In the genomic region with DNA sequence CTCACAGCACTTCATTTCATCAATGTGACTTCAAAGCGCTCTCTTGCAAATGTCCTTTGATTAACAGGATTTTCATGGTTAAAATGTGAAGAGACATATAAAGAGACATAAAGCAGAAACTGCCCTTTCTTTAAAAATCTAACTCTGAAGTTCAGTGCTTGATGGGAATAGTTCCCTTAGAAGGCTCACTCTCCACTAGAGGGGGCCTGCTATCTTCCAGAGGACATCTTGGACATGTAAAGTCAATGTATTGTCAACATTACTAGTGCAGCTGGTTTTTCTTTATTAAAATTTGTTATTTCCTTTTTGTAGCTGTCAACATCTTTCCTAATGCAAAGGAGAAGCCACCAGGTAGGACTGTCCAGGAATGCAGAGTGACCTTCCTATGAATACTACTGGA, we compare ENCODE assay signal across 26 mouse cellular contexts. TPM values are rescaled to one million over a fixed set of nuclear protein-coding genes. Genes with fewer than 3 reads are reported as not detected.
DNase-seq lines count a peak whose midpoint lies in the region; ATAC-seq and TF ChIP-seq lines count a peak whose summit lies in the region.
"Had no signal": no experiment of that assay in that cellular context is flagged by ENCODE, and none has a peak within 500 bp of the region (broad histone marks: within the 10 kb centered on the region; RNA-seq: fewer than 3 reads in every experiment).

No protein-coding gene starts in this region.

- no peak overlapping the region for H3K4me2 ChIP-seq in forebrain, postnatal 0 days (ENCODE audit: low read depth)
- no peak overlapping the region for H3K4me2 ChIP-seq in forebrain, embryonic 15.5 days (replicated peaks)
- H3K4me2 ChIP-seq: embryonic facial prominence, embryonic 13.5 days; hindbrain, embryonic 15.5 days; neural tube, embryonic 12.5 days had no signal

- H3K4me1 ChIP-seq in forebrain, postnatal 0 days (ENCODE audit: insufficient read depth) = no peaks in the 10 kb centered on the region
- H3K4me1 ChIP-seq in forebrain, embryonic 15.5 days = no peaks in the 10 kb centered on the region
- H3K4me1 ChIP-seq: embryonic facial prominence, embryonic 13.5 days; hindbrain, embryonic 15.5 days; neural tube, embryonic 12.5 days had no signal

- H3K9ac ChIP-seq in forebrain, postnatal 0 days = no peak overlapping the region
- H3K9ac ChIP-seq in forebrain, embryonic 15.5 days (replicated peaks) = no peak overlapping the region
- H3K9ac ChIP-seq: embryonic facial prominence, embryonic 13.5 days; hindbrain, embryonic 15.5 days; neural tube, embryonic 12.5 days had no signal

- CTCF ChIA-PET in Patski (lab: Charles Lee) = interaction anchor here (2.3 to 2.6 kb wide), 2 partner anchors 10 to 12 kb away, joined by 6 to 9 read pairs; no protein-coding TSS in a partner anchor

- H3K4me3 ChIP-seq in forebrain, postnatal 0 days (ENCODE audit: low read depth, low read length) = no peak overlapping the region
- H3K4me3 ChIP-seq in forebrain, embryonic 15.5 days = no peak overlapping the region
- H3K4me3 ChIP-seq: embryonic facial prominence, embryonic 13.5 days; hindbrain, embryonic 15.5 days; megakaryocyte, embryonic 14.5 days; neural tube, embryonic 12.5 days had no signal

- in situ Hi-C loops in Patski (cut with MboI; ENCODE audit: low pct_unique_long_range_greater_than_20kb) = no loop called here

- peak; percentile 20; the same call in 1 of the 2 replicates for TF ChIP-seq CTCF in forebrain, postnatal 0 days (IDR thresholded peaks at IDR 0.05; ENCODE audit: low read depth)
- peak; percentile 29 for TF ChIP-seq CTCF in Patski (IDR thresholded peaks at IDR 0.05)

- H3K9me3 ChIP-seq in forebrain, postnatal 0 days (ENCODE audit: low read length) = no peaks in the 10 kb centered on the region
- no peaks in the 10 kb centered on the region for H3K9me3 ChIP-seq in forebrain, embryonic 15.5 days
- H3K9me3 ChIP-seq: embryonic facial prominence, embryonic 13.5 days; hindbrain, embryonic 15.5 days; megakaryocyte, embryonic 14.5 days; neural tube, embryonic 12.5 days had no signal

- H3K27me3 ChIP-seq in forebrain, postnatal 0 days (ENCODE audit: insufficient read depth, low read length) = no peaks in the 10 kb centered on the region
- H3K27me3 ChIP-seq in forebrain, embryonic 15.5 days = no peaks in the 10 kb centered on the region
- no peaks in the 10 kb centered on the region for H3K27me3 ChIP-seq in Patski
- H3K27me3 ChIP-seq: embryonic facial prominence, embryonic 13.5 days; hindbrain, embryonic 15.5 days; megakaryocyte, embryonic 14.5 days; neural tube, embryonic 12.5 days had no signal

- POLR2A ChIA-PET in Patski (lab: Charles Lee) = no interaction called here

- WGBS in forebrain, postnatal 0 days = 98% methylated on average over 1 of the region's 1 CpGs
- WGBS in forebrain, embryonic 15.5 days = 95% methylated on average over 1 of the region's 1 CpGs

- H3K36me3 ChIP-seq in forebrain, postnatal 0 days (ENCODE audit: insufficient read depth) = no peaks in the 10 kb centered on the region
- H3K36me3 ChIP-seq in forebrain, embryonic 15.5 days = no peaks in the 10 kb centered on the region
- H3K36me3 ChIP-seq: embryonic facial prominence, embryonic 13.5 days; hindbrain, embryonic 15.5 days; neural tube, embryonic 12.5 days had no signal

- H3K27ac ChIP-seq in forebrain, postnatal 0 days (ENCODE audit: low read depth, low read length) = no peak overlapping the region
- no peak overlapping the region for H3K27ac ChIP-seq in forebrain, embryonic 15.5 days (replicated peaks)
- H3K27ac ChIP-seq: embryonic facial prominence, embryonic 13.5 days; hindbrain, embryonic 15.5 days; neural tube, embryonic 12.5 days had no signal

- no peak for ATAC-seq in forebrain, postnatal 0 days
- no peak for ATAC-seq in forebrain, embryonic 15.5 days (replicated peaks)
- no peak for ATAC-seq in Patski
- ATAC-seq: midbrain, embryonic 16.5 days had no signal

- DNase-seq in forebrain, postnatal 0 days = no peak
- DNase-seq in kidney, postnatal 10 days = peak; percentile 46
- DNase-seq in kidney, adult 8-10 months = no peak
- DNase-seq in 416B (ENCODE audit: low read depth) (peak; percentile 53), Patski (ENCODE audit: low read depth, low spot score) (no peak)
- no peak for DNase-seq in retina, postnatal 1 day
- DNase-seq in adrenal gland, adult 2 months = no peak
- DNase-seq: cerebellum, adult 9-10 months; gastrocnemius, postnatal 14 days; heart, postnatal 14 days; kidney, adult 9 months; layer of hippocampus, postnatal 36 days; left cerebral cortex, postnatal 4 days; lung, postnatal 10 days; right cerebral cortex, postnatal 14 days; thymus, postnatal 36 days had no signal

RNA-seq across cellular contexts. Expression of a gene that starts 38.3 kb away (rescaled TPM):
- not detected in 2 replicates for total RNA-seq in forebrain, postnatal 0 days (2014; rRNA removed)
- 0.12 TPM in 1 of 2 replicates, not detected in the other for polyA plus RNA-seq in forebrain, postnatal 0 days (2015; fragmentation: Nextera tagmentation; extraction: Ambion mirVana)
- polyA plus RNA-seq in forebrain, embryonic 15.5 days (2015; fragmentation: Nextera tagmentation; extraction: Ambion mirVana) = not detected in 2 replicates
- not detected for polyA plus RNA-seq in Patski (2021)
- total RNA-seq in adrenal gland, adult 2 months (2021) = not detected
- 0.11 TPM in 1 of 2 replicates, not detected in the other for polyA plus RNA-seq in adrenal gland, adult 2 months (2012; rRNA removed)
- total RNA-seq: adrenal gland, postnatal 36 days; gastrocnemius, postnatal 14 days; heart, postnatal 14 days; layer of hippocampus, postnatal 36 days; left cerebral cortex, postnatal 4 days; liver, adult 2 months had no signal
- polyA plus RNA-seq: C2C12; embryonic facial prominence, embryonic 13.5 days; hindbrain, embryonic 15.5 days; large intestine, adult 2 months; midbrain, embryonic 16.5 days; neural tube, embryonic 12.5 days had no signal

Comparison
In these comparisons a context has a peak if more than half of its experiments do, and no peak if none do; other contexts are left out.
1. DNase-seq: peak in kidney, postnatal 10 days (single experiment) and 416B (single experiment); none in forebrain, postnatal 0 days (single experiment), kidney, adult 8-10 months (0 of 2), Patski (single experiment), retina, postnatal 1 day (single experiment) and adrenal gland, adult 2 months (single experiment).